Mouse (Mus musculus) retina, adult 2 months (tissue): Measurements from ENCODE around the gene Epo.
A peak's percentile ranks its signal among the peaks of the same experiment; 100 is the strongest.

ENCODE experiments used
- DNase-seq: peaks from one replicate; pipeline ENCODE4 v3.0.0-alpha.2; 2012; ENCODE audit warnings: low read depth, low spot score

The Epo gene

DNA sequence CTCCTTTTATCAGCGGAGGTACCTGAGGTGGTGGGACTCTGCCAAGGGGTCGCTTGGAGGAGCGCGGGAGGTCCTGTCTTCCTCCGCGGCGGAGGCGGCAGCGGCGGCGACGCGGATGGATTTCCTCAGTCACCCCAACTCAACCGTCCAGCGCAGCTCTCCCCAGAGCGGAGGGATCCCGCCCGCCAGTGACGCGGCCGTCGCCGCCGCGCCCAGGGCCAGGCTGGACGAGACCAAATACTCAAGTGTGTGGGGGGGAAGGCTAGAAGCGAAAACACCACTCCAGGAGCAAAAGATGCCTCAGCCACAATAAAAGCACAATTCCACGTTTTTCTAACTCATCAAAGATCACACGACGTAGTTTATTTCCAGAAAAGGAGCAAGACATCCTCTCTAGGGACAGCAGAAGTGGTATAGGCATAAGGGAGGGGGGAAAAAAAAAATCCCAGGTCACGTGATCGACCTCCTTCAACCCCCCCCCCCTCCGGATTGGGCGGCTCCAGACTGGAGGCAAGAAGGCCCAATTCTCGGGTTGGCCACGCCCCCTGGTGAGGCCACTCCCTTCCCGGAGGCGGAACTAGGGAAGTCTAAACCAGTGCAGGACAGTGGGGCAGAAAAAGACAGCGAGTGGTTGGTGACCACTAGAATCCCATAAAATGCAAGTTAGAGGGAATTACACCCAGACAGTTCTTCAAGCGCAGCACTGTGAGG is at the start of gene Epo, which contains the start of gene Gnb2:
Epo (minus strand) TSS at position 126 of the 711 bp plus-strand sequence.
Gnb2 (minus strand) TSS at position 394 of the 711 bp plus-strand sequence.
- DNase-seq, result peak; percentile 72

- no peak for DNase-seq
Observed at GRCm38 (mm10) chr5:137582702-137583101, 49.7 kb upstream of the Epo start.

DNA sequence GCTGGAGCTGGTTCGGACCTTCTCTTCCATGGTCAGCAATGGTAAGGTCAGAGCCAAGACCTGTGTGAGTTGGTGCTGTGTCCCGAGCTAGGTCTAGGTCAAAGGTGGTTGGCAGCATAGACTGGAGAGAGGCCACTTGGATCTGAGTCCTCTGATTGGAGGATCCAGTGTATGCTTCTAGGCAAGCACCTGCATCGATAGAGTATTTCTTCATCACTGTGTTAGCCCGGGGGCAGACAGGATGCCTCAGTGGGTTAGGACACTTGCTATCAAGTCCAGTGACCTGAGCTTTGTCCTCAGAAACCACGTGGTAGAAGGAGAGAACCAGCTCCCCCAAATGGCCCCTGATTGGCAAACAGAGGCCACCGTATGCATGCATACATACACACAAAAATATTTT is 47.2 kb upstream of the Epo start:
- no peak for DNase-seq

DNA sequence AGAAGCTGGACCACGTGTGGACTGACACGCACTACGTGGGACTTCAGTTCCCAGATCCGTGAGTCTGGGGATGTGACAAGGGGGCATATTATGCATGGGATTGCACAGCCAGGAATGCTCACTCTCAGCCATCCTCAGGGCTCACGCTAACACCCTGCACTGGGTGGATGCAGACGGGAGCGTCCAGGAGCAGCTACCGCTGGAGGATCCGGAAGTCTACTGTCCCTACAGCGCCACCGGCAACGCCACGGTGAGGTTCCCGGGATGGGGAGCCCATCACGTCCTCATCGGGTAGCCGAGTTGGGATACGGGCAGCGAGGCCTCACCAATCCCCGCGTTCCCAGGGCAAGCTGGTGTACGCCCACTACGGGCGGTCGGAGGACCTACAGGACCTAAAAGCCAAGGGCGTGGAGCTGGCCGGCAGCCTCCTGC is 41.4 kb upstream of the Epo start:
- no peak for DNase-seq

GRCm38 (mm10) chr5:137570691-137571586 is 37.9 kb upstream of the Epo start:
- DNase-seq, result no peak

GRCm38 (mm10) chr5:137570181-137570580 is 37.1 kb upstream of the Epo start:
- no peak for DNase-seq

- DNase-seq, result no peak
Observed at GRCm38 (mm10) chr5:137569665-137570064, 36.6 kb upstream of the Epo start, which contains the start of gene Tfr2. Gene Tfr2 (plus strand): TSS chr5:137569840.

DNA sequence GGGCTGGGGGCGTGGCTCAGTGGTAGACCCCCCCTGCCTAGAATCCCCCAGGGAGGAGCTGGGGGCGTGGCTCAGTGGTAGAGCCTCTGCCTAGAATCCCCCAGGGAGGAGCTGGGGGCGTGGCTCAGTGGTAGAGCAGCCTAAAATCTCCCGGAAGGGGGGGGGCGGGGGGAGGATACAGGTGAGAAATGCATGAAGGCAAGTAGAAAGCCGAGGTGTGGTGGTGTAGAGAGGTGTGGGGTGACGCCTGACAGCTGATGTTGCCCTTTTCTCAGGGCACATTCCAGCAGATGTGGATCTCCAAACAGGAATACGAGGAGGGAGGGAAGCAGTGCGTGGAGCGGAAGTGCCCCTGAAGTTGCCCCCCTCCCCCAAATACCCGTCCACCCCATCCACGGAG is 36.0 kb upstream of the Epo start:
- DNase-seq, result no peak

GRCm38 (mm10) chr5:137568223-137568798 is 35.3 kb upstream of the Epo start:
- no peak for DNase-seq

- DNase-seq, result no peak
Observed at GRCm38 (mm10) chr5:137566416-137566815, 33.4 kb upstream of the Epo start.

GRCm38 (mm10) chr5:137565744-137566143 is 32.7 kb upstream of the Epo start:
- DNase-seq, result no peak

DNA sequence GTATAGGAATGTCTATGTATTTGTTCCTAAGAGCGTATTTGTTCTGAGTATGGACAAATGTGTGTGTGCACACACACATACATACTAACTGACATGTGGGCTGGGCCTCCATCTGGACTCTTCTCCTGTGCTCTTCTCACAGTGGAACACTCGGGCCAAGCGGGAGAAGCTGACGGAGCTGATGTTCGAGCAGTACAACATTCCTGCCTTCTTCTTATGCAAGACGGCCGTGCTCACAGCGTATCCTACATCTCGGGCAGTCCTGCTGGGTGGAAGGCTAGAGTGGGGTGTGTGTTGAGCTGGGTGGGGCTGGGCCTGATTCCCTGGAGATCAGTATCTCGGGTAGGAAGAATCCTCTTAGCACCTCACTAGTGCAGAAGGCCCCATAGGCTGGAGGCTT is 29.9 kb upstream of the Epo start:
- DNase-seq, result no peak

DNA sequence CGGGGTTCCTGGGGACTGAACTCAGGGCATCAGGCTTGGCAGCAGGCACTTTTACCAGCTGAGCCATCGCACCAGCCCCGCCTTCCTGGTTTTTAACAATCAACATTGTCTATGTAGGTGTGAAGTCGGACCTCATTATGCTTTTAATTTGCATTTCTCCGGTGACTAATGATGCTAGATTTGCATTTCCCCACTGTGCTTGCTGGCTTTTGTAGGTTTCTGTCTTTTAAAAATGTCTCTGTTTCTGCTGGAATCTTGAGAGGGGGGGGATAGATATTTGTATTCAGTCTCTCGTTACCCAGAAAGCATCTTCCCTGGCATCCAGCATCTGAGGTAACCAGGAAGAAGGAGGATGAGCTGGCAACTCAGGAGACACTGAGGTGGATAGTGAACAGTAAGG is 28.5 kb upstream of the Epo start:
- DNase-seq, result no peak

DNA sequence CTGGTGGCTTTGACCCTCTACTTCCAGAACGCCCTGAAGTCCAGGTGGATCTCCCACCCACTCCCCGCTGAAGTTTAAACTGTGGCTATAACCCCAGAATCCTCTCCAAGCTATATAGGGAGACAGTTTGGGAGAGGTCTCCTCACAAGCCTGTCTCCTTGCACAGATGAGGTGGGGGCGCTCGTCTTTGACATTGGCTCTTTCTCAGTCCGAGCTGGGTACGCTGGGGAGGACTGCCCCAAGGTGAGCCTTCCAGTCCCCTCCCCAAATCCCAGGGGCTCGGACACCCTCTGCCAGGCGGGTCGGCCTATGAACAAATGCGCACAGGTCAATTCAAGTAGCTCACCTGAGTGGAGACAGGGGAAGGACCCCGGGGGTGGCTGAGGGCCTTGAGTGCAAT is 20.9 kb upstream of the Epo start:
- no peak for DNase-seq

GRCm38 (mm10) chr5:137553411-137553837 is 20.4 kb upstream of the Epo start, which contains the start of gene Actl6b:
Gene Actl6b (plus strand): TSS chr5:137553517.
- DNase-seq, result no peak

DNA sequence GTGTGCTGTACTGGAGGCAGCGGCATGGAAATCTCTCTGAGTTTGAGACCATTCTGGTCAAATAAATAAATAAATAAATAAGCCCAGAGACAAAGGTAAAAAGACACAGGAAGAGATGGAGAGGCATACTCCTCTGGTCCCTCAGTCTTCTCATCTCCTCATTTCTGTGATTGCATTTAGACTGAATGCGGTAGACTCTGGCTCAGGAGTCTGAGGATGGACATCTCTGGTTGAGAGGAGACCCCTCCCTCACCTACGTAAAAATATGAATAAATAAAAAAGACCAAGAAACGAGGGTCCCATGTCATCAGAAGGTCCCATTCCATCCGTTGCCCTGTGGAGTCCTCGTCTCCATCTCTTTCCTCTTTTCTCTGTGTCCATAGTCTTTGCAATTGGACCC is 20.0 kb upstream of the Epo start:
- DNase-seq, result no peak

- no peak for DNase-seq
Observed at GRCm38 (mm10) chr5:137551119-137551518, 18.1 kb upstream of the Epo start.

DNA sequence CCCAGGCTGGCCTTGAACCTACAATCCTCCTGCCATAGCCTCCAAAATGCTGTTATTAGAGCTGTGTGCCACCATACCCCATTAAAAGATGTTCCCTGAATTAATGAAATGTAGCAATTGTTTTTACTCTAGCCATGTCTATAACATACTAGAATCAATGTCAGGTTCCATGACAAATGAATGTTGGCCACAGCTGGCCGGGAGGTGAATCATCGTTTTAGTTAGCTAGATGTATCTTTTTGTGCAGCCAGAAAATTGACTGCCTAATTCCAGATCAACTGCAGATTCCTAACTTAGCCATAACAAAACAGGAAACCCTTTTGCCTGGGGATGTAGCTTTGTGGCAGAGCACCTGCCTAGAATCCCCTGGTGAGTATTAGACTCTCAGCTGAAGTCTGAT is 16.8 kb upstream of the Epo start:
- DNase-seq, result no peak

GRCm38 (mm10) chr5:137545596-137545995 is 12.6 kb upstream of the Epo start:
- no peak for DNase-seq

DNA sequence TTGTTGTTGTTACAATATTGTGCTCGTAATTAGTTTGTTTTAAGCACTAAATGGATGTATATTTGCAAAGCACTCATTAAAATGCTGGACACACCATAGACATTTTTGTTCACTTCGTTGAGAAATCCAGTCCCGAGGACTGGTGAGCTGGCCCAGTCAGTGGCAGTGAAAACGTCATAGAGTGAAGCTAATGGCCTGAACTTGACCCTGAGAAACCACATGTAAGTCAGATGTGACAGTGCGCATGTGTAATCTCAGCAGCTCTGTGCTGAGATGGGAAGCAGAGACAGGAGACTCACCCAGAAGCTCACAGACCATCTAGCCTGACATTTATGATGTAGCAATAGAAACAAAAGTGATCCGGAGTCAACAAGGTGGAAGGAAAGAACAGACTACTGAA is 11.9 kb upstream of the Epo start:
- no peak for DNase-seq

- DNase-seq, result no peak
Observed at GRCm38 (mm10) chr5:137541768-137542540, 8.9 kb upstream of the Epo start.
